Mouse (Mus musculus) gastrocnemius, adult 8-10 months (tissue): ENCODE measurements around the gene Klk11. TPM values are rescaled to one million over a fixed set of nuclear protein-coding genes. Genes with fewer than 3 reads are reported as not detected.

Experiments
- DNase-seq, 2 experiments: peaks; one replicate each; pipeline ENCODE4 v3.0.0; 2022; ENCODE audit warnings: low spot score in 2 of 2
- total RNA-seq, 4 experiments: library from RNA; stranded (reverse); gene quantifications; 2 replicates each; pipeline ENCODE4 v1.2.4; 2022

The Klk11 gene
- total RNA-seq, result under 1 TPM in 1 of 4 experiments, not detected in 3; 0.40 TPM

DNA sequence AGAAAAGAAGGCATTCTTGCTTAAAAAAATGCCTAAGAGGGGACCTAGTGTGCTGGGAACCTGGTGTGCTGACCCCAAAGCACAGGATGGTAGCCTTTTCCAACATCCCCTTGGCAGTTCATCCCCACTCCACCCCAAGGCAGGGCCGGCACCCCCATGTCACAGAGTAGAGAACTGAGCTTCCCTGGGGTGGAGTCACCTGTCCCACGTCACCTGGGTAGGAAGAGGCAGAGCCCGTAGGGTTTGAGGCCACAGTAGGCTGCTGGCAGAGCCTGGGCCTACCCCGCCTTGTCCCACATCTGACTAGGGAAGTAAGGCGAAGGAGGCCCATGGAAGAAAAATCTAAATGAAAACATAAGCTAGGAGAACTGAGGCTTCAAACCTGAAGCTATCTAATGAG, at the start of gene Klk11:
Gene Klk11, plus strand, starts transcription at position 241 of the 400 bp plus-strand sequence.
- no peak for DNase-seq

DNA sequence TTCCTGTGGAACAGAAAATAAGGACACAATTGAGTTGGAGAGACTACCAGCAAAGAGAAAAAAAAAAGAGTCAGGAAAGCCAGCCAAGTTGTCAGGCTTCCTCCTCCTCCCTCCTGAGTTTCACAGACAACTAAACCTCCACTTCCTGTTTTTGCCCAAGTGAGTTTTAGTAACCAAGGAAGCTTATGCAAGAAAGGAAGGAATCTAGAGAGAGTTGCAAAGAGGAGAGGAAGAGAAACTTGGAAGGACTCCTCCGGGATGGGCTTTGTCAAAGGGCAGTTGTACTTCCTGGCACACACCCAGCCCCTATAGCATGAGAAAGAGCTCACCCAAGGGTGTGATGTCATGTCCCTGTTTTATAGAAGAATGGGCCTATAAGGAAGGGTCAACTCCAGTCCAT, 26.6 kb upstream of the Klk11 start:
- DNase-seq, result no peak

DNA sequence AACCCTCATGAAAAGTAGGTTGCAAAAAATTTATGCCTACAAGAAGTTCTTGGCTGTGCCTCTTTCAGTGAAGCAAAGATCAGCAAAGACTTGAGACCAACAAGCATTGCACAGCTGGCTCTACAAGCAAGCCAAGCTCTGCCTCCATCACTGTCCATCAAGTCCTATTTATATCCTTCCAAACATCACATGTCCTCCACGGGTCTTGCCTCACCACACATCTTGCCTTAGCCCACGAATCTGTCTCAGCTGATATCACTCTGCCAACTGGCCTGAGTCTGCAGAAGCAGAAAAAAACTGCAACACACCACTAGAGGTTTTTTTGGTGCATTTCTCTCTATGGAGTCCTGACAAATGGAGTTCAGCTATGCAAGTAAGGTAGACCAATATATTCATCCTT, 21.6 kb upstream of the Klk11 start:
- no peak for DNase-seq

DNA sequence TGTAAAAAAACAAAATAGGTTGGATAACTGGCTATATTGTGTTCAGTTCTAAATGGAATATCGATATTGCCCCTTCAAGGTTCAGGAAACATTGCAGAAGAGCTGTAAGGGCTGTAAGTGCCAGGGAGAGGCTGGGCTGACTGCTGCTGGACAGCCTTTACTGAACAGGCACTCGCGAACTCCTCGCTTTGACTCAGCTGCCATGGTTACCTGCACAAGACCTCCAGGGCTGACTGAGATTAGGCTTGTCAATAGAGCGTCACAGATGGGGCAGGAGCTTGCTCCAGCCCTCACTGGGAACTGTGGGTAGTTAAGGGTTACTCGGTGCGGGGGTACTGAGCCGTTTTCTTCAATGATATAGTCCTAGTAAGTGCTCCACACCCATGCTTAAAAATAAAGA, 7.9 kb upstream of the Klk11 start:
- DNase-seq, result no peak

DNA sequence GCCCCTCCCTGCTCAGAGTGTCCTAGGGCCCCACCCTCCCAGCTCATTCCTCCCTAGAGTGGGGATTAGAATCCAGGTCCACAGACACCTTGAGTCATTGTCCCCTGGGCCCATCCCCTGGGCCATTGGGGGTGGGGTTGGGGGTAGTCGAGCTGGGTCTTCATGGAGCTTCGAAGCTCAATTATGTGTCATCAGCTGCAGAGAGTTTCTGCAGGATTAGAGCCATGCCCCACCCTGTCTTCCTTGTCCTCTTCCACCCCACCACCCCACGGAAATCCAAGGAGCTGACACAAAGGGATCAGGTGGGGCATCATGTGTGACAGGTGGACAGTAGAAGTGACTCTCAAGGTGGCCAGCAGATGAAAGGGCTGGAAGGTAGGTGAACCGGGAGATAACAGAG, 5.8 kb upstream of the Klk11 start, which contains the start of gene Klk12:
Gene Klk12, plus strand, starts transcription at position 301 of the 400 bp plus-strand sequence.
- no peak for DNase-seq

DNA sequence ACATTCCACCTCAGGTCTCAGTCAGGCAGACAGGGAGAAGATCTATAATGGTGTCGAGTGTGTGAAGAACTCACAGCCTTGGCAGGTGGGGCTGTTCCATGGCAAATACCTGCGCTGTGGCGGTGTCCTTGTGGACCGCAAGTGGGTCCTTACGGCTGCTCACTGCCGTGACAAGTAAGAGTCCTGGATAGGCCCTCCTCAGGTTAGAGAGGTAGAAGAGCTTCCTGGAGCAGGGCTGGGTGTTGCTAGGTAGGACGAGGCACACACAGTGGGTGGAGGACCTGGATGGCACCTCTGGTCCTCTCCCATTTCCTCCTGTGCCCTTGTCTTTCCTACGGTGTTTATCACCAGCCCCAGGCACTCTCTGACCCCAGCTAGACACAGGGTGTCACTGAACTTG, 4.8 kb upstream of the Klk11 start:
- DNase-seq, result no peak

DNA sequence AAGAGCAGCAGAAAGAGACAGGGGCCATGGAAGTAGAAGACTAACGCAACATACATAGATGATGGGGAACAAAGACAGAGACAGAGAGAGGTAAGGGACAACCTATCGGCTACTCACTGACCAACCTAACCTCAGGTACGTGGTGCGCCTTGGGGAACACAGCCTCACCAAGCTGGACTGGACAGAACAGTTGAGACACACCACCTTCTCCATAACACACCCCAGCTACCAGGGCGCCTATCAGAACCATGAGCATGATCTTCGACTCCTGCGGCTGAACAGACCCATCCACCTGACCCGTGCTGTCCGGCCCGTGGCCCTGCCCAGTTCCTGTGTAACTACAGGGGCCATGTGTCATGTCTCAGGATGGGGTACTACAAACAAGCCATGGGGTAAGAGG, 3.7 kb upstream of the Klk11 start:
- DNase-seq, result no peak

DNA sequence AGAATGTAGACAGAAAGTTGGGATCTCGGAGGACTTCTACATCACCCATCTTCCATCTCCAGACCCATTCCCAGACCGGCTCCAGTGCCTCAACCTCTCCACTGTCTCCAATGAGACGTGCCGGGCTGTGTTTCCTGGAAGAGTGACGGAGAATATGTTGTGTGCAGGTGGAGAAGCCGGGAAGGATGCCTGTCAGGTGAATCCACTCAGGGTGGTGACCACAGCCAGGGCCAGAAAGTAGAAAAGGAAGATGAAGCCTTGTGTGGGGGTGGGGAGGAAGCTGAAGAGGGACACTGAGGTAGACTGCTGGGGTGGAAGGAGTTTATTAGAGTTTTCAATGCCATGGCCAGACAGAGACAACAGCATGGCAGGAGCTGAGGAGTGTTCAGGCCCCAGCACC, 2.5 kb upstream of the Klk11 start:
- DNase-seq, result no peak

DNA sequence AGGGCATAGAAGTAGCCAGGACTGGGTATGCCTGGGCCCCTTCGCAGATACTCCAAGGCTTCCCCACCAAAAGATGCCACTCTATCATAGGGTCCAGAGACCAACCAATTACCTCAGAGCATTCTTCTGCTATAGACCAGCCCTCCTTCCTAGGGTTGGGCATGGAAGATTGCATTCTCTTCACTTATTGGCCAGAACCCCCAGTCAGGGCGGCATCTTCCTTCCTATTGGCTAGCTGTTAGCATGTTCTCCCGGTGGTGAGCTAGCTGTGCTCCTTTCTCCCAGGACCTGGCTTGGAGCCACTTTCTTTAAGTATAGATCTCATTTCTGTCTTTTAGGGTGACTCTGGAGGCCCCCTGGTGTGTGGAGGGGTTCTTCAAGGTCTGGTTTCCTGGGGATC, 1.5 kb upstream of the Klk11 start:
- no peak for DNase-seq

DNA sequence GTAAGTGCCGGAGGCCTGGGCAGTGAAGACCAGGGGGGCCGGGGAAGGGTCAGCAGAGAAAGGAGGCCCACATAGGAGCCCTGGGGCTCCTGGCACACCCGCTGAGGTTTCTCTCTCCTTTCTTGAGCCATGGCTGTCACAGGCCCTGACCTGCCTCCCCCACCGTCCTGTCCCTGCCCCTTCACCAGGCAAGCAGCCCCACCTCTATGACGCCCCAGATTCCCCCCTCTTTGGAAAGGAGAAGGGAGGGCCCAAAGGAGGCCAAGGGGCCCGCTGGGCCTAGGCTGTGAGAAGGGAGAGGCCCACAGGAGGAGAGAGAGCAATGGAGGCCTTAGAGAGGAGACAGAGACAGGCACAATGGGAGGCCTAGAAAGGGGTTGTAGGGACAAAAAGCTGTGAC, 398 bp downstream of the Klk11 start:
- no peak for DNase-seq

DNA sequence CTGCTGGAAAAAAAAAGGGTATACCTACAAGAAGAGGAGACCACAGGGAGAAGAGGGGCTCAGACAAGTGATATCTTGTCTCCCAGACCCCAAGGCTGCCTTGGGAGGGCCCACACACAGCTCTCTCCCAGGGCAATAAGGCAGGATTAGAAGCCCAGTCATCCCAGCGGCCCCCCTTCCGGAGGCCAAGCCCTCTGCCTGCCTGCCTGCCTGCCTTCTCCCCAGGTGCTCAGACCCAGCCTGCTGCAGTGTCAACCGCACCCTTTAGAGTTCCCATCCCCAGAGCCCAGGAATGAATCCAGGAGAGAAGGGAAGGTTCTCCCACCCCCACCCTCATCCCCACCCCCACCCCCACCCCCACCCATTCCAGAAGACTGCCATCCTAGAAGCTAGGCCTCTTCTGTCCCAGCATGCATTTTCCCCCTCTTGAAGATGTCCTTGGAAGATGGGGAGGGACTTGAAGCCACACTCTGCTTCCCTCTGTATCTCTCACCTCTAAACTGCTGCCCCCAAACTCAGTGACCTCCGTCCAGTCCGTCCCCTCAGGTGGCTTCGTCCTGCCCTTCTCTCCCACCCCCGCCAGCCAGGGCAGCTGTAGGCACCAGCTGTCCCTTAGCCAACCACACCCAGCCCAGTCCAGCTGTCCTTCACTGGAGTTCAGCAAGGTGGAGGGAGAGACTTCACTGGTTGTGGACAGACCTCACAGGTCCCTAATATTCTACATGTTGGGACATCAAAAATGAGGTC, 1.1 kb downstream of the Klk11 start:
- no peak for DNase-seq

DNA sequence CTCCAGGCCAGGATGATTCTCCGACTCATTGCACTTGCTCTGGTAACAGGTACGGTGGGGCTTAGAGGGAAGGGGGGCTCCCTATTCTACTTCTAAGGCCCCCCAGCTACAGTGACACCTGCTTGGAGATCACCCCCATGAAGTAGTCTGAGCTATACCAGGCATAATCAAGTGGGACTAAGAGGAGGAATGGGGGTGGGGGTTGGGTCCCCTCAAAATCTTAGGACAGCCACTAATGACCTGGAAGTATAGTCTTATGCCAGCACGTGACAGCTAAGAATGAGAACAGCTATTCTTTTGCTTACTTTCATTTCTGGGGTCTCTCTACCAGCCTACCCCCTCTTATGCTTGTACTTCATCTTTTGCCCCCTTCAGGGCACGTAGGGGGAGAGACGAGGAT, 2.1 kb downstream of the Klk11 start:
- no peak for DNase-seq

DNA sequence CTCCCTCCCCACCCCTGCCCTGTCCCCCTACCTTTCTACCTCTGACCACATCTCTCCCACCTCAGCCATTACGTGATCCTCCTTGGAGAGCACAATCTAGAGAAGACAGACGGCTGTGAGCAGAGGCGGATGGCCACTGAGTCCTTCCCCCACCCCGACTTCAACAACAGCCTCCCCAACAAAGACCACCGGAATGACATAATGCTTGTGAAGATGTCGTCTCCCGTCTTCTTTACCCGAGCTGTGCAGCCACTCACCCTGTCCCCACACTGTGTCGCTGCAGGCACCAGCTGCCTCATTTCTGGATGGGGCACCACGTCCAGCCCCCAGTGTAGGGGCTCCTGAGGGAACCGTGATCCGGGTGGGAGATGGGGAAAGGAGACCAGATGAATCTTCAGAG, 3.0 kb downstream of the Klk11 start:
- no peak for DNase-seq

DNA sequence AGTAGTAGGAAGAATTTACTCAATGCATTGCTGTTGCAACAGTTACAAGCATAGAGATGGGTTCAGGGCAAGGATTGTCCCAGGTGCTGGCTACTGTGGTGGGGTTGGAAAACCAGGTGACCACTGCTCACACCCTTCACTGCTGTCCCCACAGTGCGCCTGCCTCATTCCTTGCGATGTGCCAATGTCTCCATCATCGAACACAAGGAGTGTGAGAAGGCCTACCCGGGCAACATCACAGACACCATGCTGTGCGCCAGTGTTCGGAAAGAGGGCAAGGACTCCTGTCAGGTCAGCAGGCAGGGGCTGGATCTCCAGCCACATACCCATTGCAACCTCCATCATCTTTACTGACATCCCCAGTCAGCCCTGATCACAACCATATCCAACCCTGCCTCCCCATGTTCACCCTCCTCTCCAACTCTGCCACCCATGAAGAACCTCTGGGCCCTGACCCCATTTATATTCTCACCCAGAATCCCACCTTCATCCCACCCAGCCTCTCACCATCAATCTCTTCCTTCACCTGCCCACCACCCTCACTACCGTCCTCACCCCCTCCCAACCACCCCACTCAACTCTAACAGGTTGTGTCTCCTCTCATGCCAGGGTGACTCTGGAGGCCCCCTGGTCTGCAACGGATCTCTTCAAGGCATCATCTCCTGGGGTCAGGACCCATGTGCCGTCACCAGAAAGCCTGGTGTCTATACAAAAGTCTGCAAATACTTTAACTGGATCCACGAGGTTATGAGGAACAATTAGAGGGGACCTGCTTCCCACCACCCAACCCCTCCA, 4.0 kb downstream of the Klk11 start:
- no peak for DNase-seq

DNA sequence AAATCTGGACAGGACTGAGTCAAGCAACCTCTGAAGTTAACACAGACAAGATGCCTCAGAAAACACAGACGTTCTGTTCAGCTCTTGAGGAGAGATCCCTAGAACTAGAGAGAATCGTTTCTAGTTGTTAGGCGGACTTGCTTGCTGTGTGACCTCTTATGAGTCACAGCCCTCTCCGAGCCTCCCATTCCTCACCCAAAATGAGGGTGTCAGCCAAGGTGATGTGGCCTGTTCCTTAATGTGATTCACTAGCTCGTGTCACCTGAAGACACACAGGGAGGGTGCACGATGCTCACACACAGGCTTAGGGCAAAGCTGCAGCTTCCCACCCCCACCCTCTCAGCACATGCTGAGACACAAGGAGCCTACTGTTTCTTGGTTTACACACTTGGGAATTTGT, 5.8 kb downstream of the Klk11 start:
- DNase-seq, result no peak

DNA sequence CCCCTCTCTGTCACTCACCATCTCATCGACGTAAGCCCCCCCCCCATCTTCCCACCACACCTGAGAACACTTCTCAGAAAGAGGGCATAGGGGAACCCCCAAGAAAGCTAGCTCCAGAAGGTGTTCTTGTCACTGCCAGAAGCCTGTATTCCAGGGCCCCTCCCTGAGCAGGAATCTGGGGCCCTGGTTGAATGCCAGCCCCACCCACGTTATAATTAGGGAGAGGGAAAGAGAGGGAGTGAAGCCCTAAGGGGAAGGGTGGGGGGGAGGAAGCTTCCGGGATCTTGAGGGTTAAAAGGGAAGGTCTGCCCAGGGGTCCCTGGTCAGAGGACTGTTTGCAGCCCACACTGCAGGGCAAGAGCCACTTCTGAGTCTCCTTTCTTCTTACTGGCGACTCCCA, 6.3 kb downstream of the Klk11 start, which contains the start of gene Klk10:
Gene Klk10, plus strand, starts transcription at position 290 of the 400 bp plus-strand sequence.
- DNase-seq, result no peak

DNA sequence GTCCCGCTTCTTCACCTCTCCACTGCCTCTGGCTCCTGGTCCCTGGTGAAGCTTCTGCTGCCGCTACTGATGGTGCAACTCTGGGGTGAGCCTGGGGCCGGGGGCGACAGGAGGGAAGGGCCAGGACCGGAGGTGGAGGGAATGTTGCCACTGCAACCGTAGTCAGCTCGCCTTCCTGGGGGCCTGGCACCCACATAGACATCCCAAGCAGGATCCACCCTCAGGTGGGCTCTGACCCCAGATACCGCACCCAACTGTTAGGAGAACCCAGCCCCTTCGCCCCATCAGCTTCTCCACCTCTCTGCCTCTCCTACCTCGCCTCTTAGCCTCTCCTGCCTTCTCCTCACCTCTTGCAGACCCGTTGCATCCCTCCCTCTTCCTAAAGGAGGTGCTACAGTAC, 7.1 kb downstream of the Klk11 start:
- no peak for DNase-seq

DNA sequence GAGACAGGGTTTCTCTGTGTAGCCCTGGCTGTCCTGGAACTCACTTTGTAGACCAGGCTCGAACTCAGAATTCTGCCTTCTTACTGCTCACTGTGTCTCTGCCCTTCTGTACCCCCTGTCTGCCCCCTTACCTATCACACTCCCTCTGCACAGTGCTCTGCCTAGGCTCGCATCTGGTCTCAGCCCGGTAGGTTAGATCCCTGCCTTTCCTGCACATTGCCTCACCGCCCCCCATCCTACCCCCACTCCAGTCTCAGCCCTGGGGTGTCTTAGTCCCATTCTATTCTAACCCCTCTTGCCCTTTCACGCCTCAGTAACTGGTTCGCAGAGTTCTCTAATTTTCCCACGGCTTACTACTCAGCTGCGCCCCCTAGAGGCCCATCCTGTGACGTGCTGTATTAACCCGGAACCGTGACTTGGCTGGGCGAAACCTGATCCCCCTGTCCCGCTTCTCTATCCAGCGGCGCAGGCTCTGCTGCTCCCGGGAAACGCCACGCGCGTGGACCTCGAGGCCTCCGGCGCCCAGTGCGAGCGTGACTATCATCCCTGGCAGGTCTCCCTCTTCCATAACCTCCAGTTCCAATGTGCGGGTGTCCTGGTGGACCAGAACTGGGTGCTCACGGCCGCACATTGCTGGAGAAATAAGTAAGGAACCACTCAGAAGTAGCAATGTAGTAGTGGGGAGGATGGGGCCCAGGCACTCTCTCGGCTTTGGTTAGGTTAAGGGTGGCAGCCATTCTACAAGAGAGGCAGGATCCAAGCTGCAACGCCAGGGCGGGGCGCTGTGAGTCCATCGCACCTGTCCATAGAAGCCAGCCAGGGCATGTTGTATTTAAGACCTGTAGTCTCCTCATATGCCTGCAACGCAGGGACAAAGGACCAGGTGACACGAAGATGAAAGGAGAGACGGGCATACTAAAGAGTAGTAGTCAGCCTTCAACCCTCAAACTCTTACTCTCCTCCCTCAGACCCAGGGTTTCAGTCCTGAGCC, 8.2 kb downstream of the Klk11 start:
- peak; percentile 36 to 47 for DNase-seq

DNA sequence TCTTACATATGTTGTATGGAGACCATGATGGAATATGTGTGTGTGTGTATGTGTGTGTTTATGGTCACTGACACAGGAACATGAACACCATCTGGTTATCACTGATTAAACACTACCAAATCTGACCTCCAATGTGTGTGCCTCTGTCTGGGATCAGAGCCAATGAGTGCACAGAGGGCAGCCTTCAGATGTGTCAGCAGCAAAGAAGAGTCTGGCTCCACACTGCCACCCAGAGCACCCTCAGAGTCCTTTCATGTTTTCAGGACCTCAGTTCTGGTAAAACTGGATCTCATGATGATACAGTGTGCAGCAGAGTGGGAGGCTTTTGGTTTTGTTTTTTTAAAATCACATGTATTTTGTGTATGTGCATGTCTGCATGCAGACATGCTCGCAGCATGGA, 10.9 kb downstream of the Klk11 start:
- no peak for DNase-seq

DNA sequence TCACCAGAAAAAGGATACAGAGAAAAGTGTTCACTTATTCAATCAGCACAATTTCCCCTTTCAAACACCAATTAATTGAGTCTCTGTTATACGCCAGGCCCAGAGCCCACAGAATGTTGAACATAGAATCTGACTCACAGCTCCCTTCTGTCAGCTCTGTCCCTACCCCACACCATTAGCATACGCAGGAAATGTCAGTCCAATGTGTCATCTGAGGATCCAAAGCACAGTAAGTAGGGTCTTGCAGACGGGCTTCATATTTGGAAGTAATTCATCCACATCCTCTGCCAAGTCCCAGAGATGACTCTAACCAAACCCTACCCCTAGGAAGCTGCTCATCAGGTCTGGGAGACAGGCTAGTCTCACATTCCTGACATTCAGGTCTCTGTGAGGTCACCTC, 13.7 kb downstream of the Klk11 start:
- DNase-seq, result no peak

DNA sequence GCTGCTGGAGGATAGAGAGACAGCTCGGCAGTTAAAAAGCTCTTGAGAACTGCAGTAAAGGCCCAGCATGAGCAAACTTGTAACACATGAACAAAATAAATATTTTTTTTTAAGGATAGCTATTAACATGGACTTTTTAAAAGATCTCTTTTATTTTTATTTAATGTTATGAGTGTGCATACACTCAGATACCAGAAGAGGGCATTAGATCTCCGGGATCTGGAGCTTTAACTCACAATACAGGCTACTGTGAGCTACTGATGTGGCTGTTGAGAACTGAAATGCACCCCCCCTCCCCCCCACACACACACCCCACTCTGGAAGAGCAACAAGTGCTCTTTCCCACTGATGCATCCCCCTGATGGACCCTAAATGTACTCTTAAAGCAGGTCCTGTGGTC, 14.9 kb downstream of the Klk11 start:
- no peak for DNase-seq

DNA sequence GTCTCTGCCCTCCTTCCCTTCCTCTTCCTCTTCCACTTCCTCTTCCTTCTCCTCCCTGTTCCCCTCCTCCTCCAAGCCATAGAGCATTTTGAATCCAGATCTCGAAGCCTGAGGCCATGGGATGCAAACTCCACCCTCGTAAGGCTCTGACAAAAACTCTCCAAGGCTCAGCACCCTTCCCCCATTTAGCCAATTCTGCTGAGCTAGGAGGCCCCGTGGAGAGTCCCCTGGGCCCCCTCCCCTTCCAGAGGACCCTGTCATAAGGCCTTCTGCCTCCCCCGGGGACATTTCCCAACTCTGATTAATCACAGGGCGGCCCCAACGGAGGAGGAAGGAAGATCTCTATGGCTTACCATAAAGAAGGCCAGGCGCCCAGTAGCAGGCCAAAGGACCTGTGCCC, 17.2 kb downstream of the Klk11 start, which contains the start of gene Klk9:
Gene Klk9, plus strand, starts transcription at position 301 of the 400 bp plus-strand sequence.
- no peak for DNase-seq
